Mouse (Mus musculus) gastrocnemius, postnatal 10 days (tissue): ENCODE results near the gene Ralgapa2. TPM values are rescaled to one million over a fixed set of nuclear protein-coding genes. Genes with fewer than 3 reads are reported as not detected.

Experiments used
- DNase-seq: peaks from one replicate; pipeline ENCODE4 v3.0.0; 2021; ENCODE audit warnings: mixed read lengths
- total RNA-seq, 2 experiments: library from RNA; stranded (reverse); gene quantifications; 2 replicates each; pipeline ENCODE4 v1.2.3; 2021

Ralgapa2 gene
- total RNA-seq, 2 experiments from 2014 or later = 4.2 to 7.0 TPM

- DNase-seq = no peak
These were observed 253.2 kb downstream of the Ralgapa2 start for GRCm38 (mm10) chr2:146258736-146259469.

DNA sequence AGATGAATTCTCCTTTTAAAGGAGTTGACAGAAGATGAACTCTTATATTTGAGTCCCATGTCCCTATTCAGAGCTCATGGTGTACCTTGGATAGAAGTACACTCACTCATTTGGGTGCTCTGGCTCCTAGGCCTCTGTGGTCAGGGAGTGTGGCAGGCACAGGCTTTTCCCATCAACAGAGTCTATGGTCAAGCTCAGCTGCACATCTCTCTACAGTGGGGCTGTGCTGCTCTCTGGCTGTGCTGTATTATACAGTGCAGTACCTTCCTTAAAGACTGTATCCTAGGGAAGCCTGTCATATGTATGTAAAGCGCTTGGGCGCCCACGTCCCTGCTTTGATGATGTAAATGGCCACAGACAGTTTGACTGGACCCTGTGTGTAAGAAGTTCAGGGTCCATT lies 254.5 kb downstream of the Ralgapa2 start:
- no peak for DNase-seq

DNA sequence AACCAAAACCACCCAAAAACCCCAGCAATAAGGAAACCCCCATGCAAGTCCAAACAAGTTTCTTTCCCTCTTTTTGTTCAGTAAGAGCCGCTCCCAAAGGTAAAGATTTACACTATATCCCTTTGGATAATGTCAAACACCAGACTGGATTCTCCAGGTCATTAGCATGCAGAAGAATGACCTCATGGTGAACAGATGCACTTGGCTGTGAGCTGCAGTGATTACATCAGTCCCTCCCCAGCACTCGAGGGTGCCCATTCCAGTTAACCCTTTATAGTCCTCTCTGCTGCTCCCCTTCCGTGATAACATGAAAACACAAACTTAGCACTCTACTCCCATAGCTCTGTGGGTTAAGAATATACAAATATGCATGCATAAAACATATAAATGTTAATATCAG lies 255.1 kb downstream of the Ralgapa2 start:
- DNase-seq = no peak

DNA sequence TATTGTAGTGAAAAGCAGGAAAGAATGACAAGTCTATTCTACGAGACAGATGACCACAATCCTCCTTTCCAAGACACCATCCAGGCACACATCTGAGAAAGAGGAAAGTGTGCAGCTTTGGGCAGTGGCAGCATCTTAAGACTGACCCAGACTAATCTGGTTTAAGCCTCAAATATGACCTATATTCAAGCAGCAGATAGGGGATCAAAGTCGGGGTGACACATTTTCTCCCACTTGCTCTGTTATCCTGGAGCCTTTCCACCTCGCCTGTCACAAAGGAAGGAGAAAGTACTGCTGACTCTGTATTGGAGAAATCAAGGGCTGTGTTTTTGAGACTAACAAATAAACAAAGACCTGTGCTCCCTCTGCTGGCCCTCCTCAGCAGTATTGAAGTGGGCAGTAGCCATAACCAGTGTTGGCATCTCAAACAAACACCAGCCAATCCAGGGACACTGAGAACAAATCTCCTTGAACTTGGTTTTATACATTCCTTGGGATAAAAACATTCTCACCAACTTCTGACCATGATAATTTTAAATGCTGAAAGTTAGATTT lies 255.7 kb downstream of the Ralgapa2 start:
- DNase-seq = peak; percentile 11

GRCm38 (mm10) chr2:146255636-146256035 lies 256.5 kb downstream of the Ralgapa2 start:
- DNase-seq = no peak

DNA sequence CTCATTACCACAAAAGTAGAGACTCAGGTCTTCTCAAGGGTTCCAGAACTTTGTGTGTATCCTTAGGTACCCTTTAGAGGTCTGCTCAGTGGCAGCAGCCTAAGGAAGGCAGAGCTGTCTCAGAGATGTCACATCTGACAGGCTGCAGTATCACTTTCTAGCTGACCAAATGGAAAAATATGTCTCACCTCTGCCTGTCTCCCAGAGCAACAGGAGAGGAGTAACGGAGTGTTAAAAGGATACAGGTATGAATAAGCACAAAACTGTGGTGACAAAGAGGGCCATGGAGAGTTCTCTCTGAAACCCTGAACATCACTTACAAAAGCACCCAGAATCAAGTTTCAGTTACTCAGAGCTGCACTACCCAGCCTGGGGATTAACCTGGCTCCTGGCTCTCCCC lies 257.8 kb downstream of the Ralgapa2 start:
- no peak for DNase-seq

DNA sequence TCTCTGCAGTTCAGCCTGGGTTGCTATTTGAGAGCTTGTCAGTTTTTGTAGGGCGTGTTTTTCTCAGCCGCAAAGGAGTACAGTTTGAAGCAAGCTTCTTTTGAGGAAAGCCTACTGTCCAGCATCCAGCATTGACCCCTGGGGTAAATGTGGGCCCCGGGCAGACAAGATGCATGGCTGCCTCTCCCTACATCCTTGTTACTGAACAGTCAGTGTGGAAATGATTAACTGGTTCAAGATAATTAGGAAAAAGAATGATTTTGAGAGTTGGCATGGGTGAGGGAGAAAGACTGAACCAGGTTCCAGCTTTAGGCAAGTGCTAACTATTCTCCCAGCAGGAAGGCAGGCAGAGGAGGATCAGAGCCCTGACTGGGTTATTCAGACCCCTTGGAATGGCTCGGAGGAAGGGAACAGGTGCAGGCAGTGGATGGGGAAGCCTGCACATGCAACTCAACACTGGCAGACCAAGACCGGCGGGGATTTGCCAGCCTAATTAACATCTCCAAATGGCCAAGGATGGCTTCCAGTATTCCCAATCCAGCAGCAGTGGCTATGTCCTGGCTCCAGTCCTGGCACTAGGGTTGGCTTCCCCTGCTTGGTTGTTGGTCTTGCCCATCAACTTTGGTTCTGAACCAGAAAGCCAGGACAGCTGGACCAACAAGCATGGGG lies 261.8 kb downstream of the Ralgapa2 start:
- DNase-seq = no peak

DNA sequence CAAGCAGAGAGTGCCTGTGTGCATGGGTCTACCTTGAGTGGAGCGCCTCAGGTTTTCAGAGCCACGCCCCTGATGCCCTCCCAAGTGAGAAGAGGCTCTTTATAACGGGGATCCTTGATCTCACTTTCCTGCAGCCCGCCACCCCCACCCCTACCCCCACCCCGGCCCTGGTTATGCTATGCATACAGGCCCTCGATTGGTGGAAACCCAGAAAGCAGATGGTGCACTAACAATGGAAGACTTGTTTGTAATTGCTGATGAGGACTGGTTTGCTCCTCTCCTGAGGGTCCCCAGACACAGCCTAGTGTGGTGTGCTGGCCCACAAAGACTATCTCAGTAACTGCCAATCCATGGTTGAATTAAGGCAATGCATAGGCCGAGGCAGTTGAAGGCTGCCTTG lies 263.1 kb downstream of the Ralgapa2 start:
- no peak for DNase-seq

- no peak for DNase-seq
These were observed 264.6 kb downstream of the Ralgapa2 start for GRCm38 (mm10) chr2:146247576-146247975.

- DNase-seq = no peak
These were observed 265.6 kb downstream of the Ralgapa2 start for GRCm38 (mm10) chr2:146246409-146247075.

- no peak for DNase-seq
These were observed 266.7 kb downstream of the Ralgapa2 start for GRCm38 (mm10) chr2:146245401-146245800.

- DNase-seq = no peak
These were observed 268.1 kb downstream of the Ralgapa2 start for GRCm38 (mm10) chr2:146244049-146244448.

GRCm38 (mm10) chr2:146239196-146239747 lies 272.9 kb downstream of the Ralgapa2 start:
- DNase-seq = no peak

DNA sequence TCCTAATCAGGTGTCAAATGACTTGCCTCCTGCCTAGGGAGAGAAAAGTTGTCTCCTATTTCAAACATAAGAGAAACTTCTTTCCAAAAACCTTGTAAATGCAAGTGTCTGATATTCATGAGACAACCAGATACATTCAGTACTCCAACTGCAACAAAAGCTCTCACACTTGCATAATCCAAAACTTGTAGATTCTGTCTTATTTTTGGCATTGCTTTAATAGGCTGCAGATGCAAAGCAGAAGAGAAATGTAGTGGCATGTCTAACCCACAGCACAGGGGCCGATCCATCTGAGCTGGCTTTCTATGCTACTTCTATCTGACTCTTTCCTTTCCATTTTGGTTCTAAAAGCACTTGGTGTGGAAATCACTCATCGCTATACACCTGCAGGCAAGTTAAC lies 280.7 kb downstream of the Ralgapa2 start:
- DNase-seq = no peak

DNA sequence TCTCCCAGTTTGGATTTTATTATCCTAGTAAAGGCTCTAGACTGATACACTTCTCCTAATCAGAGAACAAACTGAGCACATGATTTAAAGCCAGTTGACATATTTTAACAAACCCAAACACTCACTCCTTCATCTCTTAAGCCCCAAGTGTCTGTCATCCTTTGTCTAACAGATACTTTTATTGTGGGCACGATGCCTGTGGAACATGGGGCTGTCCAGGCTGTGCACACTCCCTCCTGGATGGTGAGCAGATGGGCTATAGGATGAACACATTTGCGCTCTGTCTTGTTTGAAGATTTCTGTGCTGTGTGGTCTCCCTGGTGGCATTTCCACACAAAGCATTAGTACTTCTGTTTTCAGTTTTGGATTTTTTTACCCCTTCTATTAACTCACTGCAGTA lies 283.7 kb downstream of the Ralgapa2 start:
- no peak for DNase-seq

GRCm38 (mm10) chr2:146227646-146228045 lies 284.5 kb downstream of the Ralgapa2 start:
- no peak for DNase-seq

GRCm38 (mm10) chr2:146226484-146226883 lies 285.7 kb downstream of the Ralgapa2 start:
- DNase-seq = peak; percentile 20

GRCm38 (mm10) chr2:146225818-146226217 lies 286.3 kb downstream of the Ralgapa2 start:
- DNase-seq = no peak

- no peak for DNase-seq
These were observed 288.0 kb downstream of the Ralgapa2 start for GRCm38 (mm10) chr2:146224141-146224540.

GRCm38 (mm10) chr2:146223176-146223905 lies 288.8 kb downstream of the Ralgapa2 start:
- peak; percentile 16 for DNase-seq

- DNase-seq = peak; percentile 15
These were observed 289.6 kb downstream of the Ralgapa2 start for GRCm38 (mm10) chr2:146222279-146223175.
